Mouse (Mus musculus): ENCODE measurements at regions not wholly inside any gene's neighbourhood (a gene's known extent, or its start where the extent isn't known, plus 50 kb on each side); places are given as distances from the start of the nearest gene placed in this dataset.

- TF ChIP-seq POLR2A (IDR thresholded peaks at IDR 0.05; ENCODE audit: borderline replicate concordance, insufficient read depth, low read length) (no peak), CTCF (IDR thresholded peaks at IDR 0.05; ENCODE audit: borderline replicate concordance, insufficient read depth, low read depth, low read length) (no peak)
These were observed 74.1 kb upstream of the Hnrnpa3 start for GRCm38 (mm10) chr2:75584975-75585374.
